Mouse (Mus musculus) lung, adult 2 months (tissue): ENCODE data around the gene Cyb5r3.

Source experiments
- CTCF ChIP-seq: fragments of 200-500 bp; IDR thresholded peaks from 2 replicates; pipeline ENCODE4 v1.5.1; 2011; ENCODE audit warnings: mild to moderate bottlenecking, low read length, control low read depth; ENCODE audit not compliant: insufficient read depth
- POLR2A ChIP-seq: fragments of 200-500 bp; IDR thresholded peaks from 2 replicates; pipeline ENCODE4 v1.6.1; 2011; ENCODE audit warnings: low read depth, mild to moderate bottlenecking, control low read depth, low read length, borderline replicate concordance; ENCODE audit errors: extremely low read depth

- no peak for TF ChIP-seq POLR2A
- peak; percentile 67 for TF ChIP-seq CTCF
Observed at GRCm38 (mm10) chr15:83112898-83113297, 59.5 kb downstream of the Cyb5r3 start.
